Mouse (Mus musculus): ENCODE measurements around the gene Snx9. TPM values are rescaled to one million over a fixed set of nuclear protein-coding genes. Genes with fewer than 3 reads are reported as not detected.
A peak's percentile ranks its signal among the peaks of the same experiment; 100 is the strongest.

Snx9 gene
- total RNA-seq, 1 experiment, result 8.8 TPM

DNA sequence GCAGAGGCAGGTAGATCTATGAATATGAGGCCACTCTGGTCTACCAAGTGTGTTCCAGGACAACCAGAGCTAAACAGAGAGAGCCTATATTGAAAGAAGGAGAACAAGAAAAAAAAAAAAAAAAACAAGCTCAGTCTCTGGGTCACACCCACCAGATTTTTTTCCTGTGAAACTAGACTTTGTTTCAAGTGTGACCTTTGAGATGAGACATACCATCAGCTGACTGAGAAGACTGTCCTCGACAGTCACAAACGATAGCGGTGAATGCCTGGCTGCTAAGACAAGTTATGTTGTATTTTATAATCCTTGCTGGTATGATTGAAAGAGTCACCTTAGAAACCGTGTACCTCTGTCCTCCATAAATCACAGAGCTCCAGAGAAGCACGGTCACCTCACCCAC, 45.8 kb upstream of the Snx9 start:
- TF ChIP-seq HCFC1 (IDR thresholded peaks at IDR 0.05; ENCODE audit: borderline replicate concordance, insufficient read depth, low read length) (no peak), CHD2 (IDR thresholded peaks at IDR 0.05; ENCODE audit: low read depth, low read length) (no peak), MAFK (IDR thresholded peaks at IDR 0.05; ENCODE audit: insufficient read depth, low read depth, low read length) (no peak), ZC3H11A (IDR thresholded peaks at IDR 0.05; ENCODE audit: borderline replicate concordance, low read depth, low read length) (no peak), ZNF384 (IDR thresholded peaks at IDR 0.05; ENCODE audit: low read depth, low read length) (no peak)
- H3K4me3 ChIP-seq (ENCODE audit: insufficient read depth in 1 of 2, low read depth in 1 of 2, low read length in 2 of 2, poor library complexity in 1 of 2, severe bottlenecking in 1 of 2), result no peak overlapping the region
- H3K4me1 ChIP-seq (ENCODE audit: control insufficient read depth in 2 of 2, insufficient read depth in 2 of 2, low read length in 2 of 2, poor library complexity in 1 of 2), result no peaks in the 10 kb centered on the region
- H3K27ac ChIP-seq (ENCODE audit: insufficient read depth, low read depth, low read length, poor library complexity, severe bottlenecking), result no peak overlapping the region
- in situ Hi-C loops (cut with MboI; ENCODE audit: low sequenced_read_pairs in 2 of 2, unreplicated experiment in 2 of 2), result no loop called here
- no peaks in the 10 kb centered on the region for H3K9me3 ChIP-seq (ENCODE audit: control insufficient read depth, insufficient read depth, low read depth, low read length)
- no peaks in the 10 kb centered on the region for H3K36me3 ChIP-seq (ENCODE audit: control insufficient read depth, insufficient read depth, low read length, poor library complexity, severe bottlenecking)
- no peak overlapping the region for H3K9ac ChIP-seq (ENCODE audit: insufficient read depth, low read depth, low read length, poor library complexity, severe bottlenecking)
- no peak for DNase-seq (ENCODE audit: low read depth, low spot score)

DNA sequence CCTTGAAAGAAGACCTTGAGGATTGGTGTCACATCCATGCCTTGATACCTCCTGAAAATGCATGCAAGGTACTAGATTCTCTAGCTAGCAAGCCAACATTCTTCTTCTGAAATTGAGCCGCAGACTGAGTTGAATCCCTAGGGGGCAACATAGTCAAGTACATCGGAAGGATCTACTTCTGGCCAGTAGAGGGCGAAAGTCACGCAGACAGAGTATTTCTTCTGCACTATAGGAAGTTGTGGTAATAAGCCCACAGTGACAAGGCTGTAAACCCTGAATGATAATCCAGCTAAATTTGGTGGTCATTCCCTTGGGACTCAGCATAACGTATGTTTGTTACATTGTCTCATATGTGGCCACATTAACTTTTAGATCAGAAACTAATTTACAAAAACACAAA, 45.3 kb upstream of the Snx9 start:
- TF ChIP-seq ZC3H11A (IDR thresholded peaks at IDR 0.05; ENCODE audit: borderline replicate concordance, low read depth, low read length), result peak; percentile 93
- TF ChIP-seq CHD2 (IDR thresholded peaks at IDR 0.05; ENCODE audit: low read depth, low read length), result no peak
- in situ Hi-C loops (cut with MboI; ENCODE audit: low sequenced_read_pairs in 2 of 2, unreplicated experiment in 2 of 2), result no loop called here
- no peak overlapping the region for H3K27ac ChIP-seq (ENCODE audit: insufficient read depth, low read depth, low read length, poor library complexity, severe bottlenecking)
- H3K9me3 ChIP-seq (ENCODE audit: control insufficient read depth, insufficient read depth, low read depth, low read length), result no peaks in the 10 kb centered on the region
- peak; percentile 57 for DNase-seq (ENCODE audit: low read depth, low spot score)
- no peaks in the 10 kb centered on the region for H3K4me1 ChIP-seq (ENCODE audit: control insufficient read depth in 2 of 2, insufficient read depth in 2 of 2, low read length in 2 of 2, poor library complexity in 1 of 2)
- H3K36me3 ChIP-seq (ENCODE audit: control insufficient read depth, insufficient read depth, low read length, poor library complexity, severe bottlenecking), result no peaks in the 10 kb centered on the region
- H3K9ac ChIP-seq (ENCODE audit: insufficient read depth, low read depth, low read length, poor library complexity, severe bottlenecking), result no peak overlapping the region
- no peak overlapping the region for H3K4me3 ChIP-seq (ENCODE audit: insufficient read depth in 1 of 2, low read depth in 1 of 2, low read length in 2 of 2, poor library complexity in 1 of 2, severe bottlenecking in 1 of 2)

DNA sequence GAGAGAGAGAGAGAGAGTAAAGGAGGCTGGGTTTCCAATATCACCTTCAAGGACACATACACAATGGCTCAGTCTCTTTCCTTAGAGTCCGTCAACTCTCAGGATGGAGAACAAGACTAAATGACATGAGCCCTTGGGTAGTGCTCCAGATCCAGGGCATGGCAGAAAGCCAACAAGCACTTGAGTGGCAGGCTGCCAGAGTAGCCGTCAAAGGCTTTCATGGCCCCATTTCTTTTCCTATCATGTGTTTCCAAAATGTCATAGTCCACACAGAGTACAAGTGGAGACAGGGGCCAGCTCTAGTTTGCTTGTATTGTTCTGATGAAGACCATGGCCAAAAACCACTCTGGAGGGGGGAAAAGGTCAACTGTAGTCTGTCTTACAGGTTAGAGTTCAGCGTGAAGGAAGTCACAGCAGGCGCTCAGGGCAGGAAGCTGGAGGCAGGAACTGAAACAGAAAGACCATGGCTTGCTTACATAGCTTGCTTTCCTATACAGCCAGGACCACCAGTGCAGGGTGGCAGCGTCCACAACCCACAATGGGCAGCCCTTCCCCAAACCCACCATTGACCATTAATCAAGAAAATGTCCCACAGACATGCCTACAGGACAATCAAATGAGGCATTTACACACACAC, 43.9 kb upstream of the Snx9 start:
- Histone ChIP-seq H3K36me3 (ENCODE audit: control insufficient read depth, insufficient read depth, low read length, poor library complexity, severe bottlenecking) (no peaks in the 10 kb centered on the region), H3K9ac (ENCODE audit: insufficient read depth, low read depth, low read length, poor library complexity, severe bottlenecking) (no peak overlapping the region), H3K4me1 (ENCODE audit: control insufficient read depth in 2 of 2, insufficient read depth in 2 of 2, low read length in 2 of 2, poor library complexity in 1 of 2) (no peaks in the 10 kb centered on the region), H3K27ac (ENCODE audit: insufficient read depth, low read depth, low read length, poor library complexity, severe bottlenecking) (no peak overlapping the region), H3K9me3 (ENCODE audit: control insufficient read depth, insufficient read depth, low read depth, low read length) (no peaks in the 10 kb centered on the region), H3K4me3 (ENCODE audit: insufficient read depth in 1 of 2, low read depth in 1 of 2, low read length in 2 of 2, poor library complexity in 1 of 2, severe bottlenecking in 1 of 2) (no peak overlapping the region)
- no peak for DNase-seq (ENCODE audit: low read depth, low spot score)
- TF ChIP-seq CHD2 (IDR thresholded peaks at IDR 0.05; ENCODE audit: low read depth, low read length) (no peak), HCFC1 (IDR thresholded peaks at IDR 0.05; ENCODE audit: borderline replicate concordance, insufficient read depth, low read length) (no peak), MAFK (IDR thresholded peaks at IDR 0.05; ENCODE audit: insufficient read depth, low read depth, low read length) (no peak), ZC3H11A (IDR thresholded peaks at IDR 0.05; ENCODE audit: borderline replicate concordance, low read depth, low read length) (no peak), ZNF384 (IDR thresholded peaks at IDR 0.05; ENCODE audit: low read depth, low read length) (no peak)
- in situ Hi-C loops (cut with MboI; ENCODE audit: low sequenced_read_pairs in 2 of 2, unreplicated experiment in 2 of 2), result no loop called here

DNA sequence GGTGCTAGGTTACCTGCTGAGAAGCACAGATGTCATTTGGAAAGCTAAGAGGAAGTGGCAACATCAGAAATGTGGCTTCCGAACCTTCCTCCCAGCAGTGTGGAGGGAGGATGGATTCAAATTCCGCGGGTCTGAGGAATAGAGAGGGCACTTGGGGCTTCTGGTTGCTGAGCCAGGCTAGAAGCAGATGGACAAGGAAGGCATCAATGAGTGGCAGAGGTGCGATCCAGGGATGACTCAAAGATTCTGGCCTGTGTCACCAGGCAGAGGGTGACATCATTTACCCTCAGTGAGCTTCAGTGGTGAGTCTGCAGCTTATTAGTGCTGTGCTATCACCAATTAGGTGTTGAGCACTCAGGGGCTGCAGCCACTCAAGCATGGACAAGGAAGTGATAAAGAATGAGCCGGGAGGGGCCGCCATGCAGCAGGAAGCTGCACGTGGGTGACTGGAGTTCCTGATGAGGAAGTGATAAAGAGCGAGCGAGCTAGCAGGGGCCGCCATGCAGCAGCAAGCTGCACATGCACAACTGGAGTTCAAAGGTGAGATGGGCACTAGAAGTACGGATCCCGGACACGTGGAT, 42.8 kb upstream of the Snx9 start:
- Histone ChIP-seq H3K4me3 (ENCODE audit: insufficient read depth in 1 of 2, low read depth in 1 of 2, low read length in 2 of 2, poor library complexity in 1 of 2, severe bottlenecking in 1 of 2) (no peak overlapping the region), H3K27ac (ENCODE audit: insufficient read depth, low read depth, low read length, poor library complexity, severe bottlenecking) (no peak overlapping the region), H3K36me3 (ENCODE audit: control insufficient read depth, insufficient read depth, low read length, poor library complexity, severe bottlenecking) (no peaks in the 10 kb centered on the region), H3K4me1 (ENCODE audit: control insufficient read depth in 2 of 2, insufficient read depth in 2 of 2, low read length in 2 of 2, poor library complexity in 1 of 2) (no peaks in the 10 kb centered on the region), H3K9ac (ENCODE audit: insufficient read depth, low read depth, low read length, poor library complexity, severe bottlenecking) (no peak overlapping the region), H3K9me3 (ENCODE audit: control insufficient read depth, insufficient read depth, low read depth, low read length) (no peaks in the 10 kb centered on the region)
- in situ Hi-C loops (cut with MboI; ENCODE audit: low sequenced_read_pairs in 2 of 2, unreplicated experiment in 2 of 2), result no loop called here
- TF ChIP-seq CHD2 (IDR thresholded peaks at IDR 0.05; ENCODE audit: low read depth, low read length) (no peak), MAFK (IDR thresholded peaks at IDR 0.05; ENCODE audit: insufficient read depth, low read depth, low read length) (no peak), ZNF384 (IDR thresholded peaks at IDR 0.05; ENCODE audit: low read depth, low read length) (no peak), HCFC1 (IDR thresholded peaks at IDR 0.05; ENCODE audit: borderline replicate concordance, insufficient read depth, low read length) (no peak), ZC3H11A (IDR thresholded peaks at IDR 0.05; ENCODE audit: borderline replicate concordance, low read depth, low read length) (no peak)
- no peak for DNase-seq (ENCODE audit: low read depth, low spot score)

Measured in ES-E14 (cell line).